Mouse (Mus musculus) heart, embryonic 14.5 days (tissue): ENCODE data around the gene Tbata. TPM values are rescaled to one million over a fixed set of nuclear protein-coding genes. Genes with fewer than 3 reads are reported as not detected.

Source experiments
- ATAC-seq: fragments of 200-750 bp; cut with Nextera tagmentation; 2 replicates; pipeline ENCODE4 v1.8.0; 2017; ENCODE audit warnings: low read depth, moderate TSS enrichment; ENCODE audit not compliant: insufficient number of reproducible peaks, insufficient read depth, low FRiP score
- H3K27ac ChIP-seq, 2 experiments: fragments of 200-500 bp in 1 of 2; fragments of 300-500 bp in 1 of 2; sonication (generic) in 1 of 2; replicated peaks in 1 of 2; 2 replicates each; pipeline ENCODE4 v1.5.1; 2012 to 2014; ENCODE audit warnings: low read depth in 2 of 2, low read length in 2 of 2, control low read depth in 1 of 2, mild to moderate bottlenecking in 1 of 2, mixed read lengths in 1 of 2; ENCODE audit not compliant: control insufficient read depth in 1 of 2, insufficient read depth in 1 of 2
- H3K27me3 ChIP-seq: fragments of 300-500 bp; sonication (generic); 2 replicates; pipeline ENCODE4 v1.6.1; 2014; ENCODE audit warnings: mild to moderate bottlenecking, low read length, control low read depth; ENCODE audit not compliant: control insufficient read depth, insufficient read depth
- H3K36me3 ChIP-seq: fragments of 300-500 bp; sonication (generic); 2 replicates; pipeline ENCODE4 v1.6.1; 2014; ENCODE audit warnings: mild to moderate bottlenecking, control low read depth, low read length, mixed read lengths; ENCODE audit not compliant: control insufficient read depth, insufficient read depth
- H3K4me1 ChIP-seq, 2 experiments: fragments of 200-500 bp in 1 of 2; fragments of 300-500 bp in 1 of 2; sonication (generic) in 1 of 2; 2 replicates each; pipeline ENCODE4 v1.6.1; 2012 to 2014; ENCODE audit warnings: low read length in 2 of 2, control low read depth in 1 of 2, mixed read lengths in 1 of 2; ENCODE audit not compliant: control insufficient read depth in 2 of 2, insufficient read depth in 2 of 2
- H3K4me2 ChIP-seq: fragments of 300-500 bp; sonication (generic); 2 replicates; pipeline ENCODE4 v1.6.1; 2014; ENCODE audit warnings: mild to moderate bottlenecking, low read length
- H3K4me3 ChIP-seq, 2 experiments: fragments of 200-500 bp in 1 of 2; fragments of 300-500 bp in 1 of 2; sonication (generic) in 1 of 2; 2 replicates each; pipeline ENCODE4 v1.5.1; 2012 to 2014; ENCODE audit warnings: low read length in 2 of 2, mild to moderate bottlenecking in 2 of 2, control low read depth in 1 of 2, low read depth in 1 of 2, moderate library complexity in 1 of 2; ENCODE audit not compliant: control insufficient read depth in 1 of 2, insufficient read depth in 1 of 2
- H3K9ac ChIP-seq: fragments of 300-500 bp; sonication (generic); 2 replicates; pipeline ENCODE4 v1.6.1; 2014; ENCODE audit warnings: mild to moderate bottlenecking, low read length
- H3K9me3 ChIP-seq: fragments of 300-500 bp; sonication (generic); 2 replicates; pipeline ENCODE4 v1.6.1; 2016; ENCODE audit warnings: low read length, control low read depth; ENCODE audit not compliant: control insufficient read depth
- WGBS: fragments of 180-500 bp; shearing (Covaris S2); extraction: QIAGEN DNeasy Blood & Tissue Kit; methylation state at CpG from one replicate; pipeline ENCODE4 v1.1.7; 2014; 5-methylcytosine and 5-hydroxymethylcytosine counted together
- polyA plus RNA-seq: library from polyadenylated mRNA; unstranded; fragments of >200 nt; fragmentation: Nextera tagmentation; extraction: Ambion mirVana; gene quantifications from 2 replicates; pipeline ENCODE4 v1.2.1, GENCODE M21; 2014

Tbata gene
- polyA plus RNA-seq, 1 experiment from 2014 or later: not detected

- WGBS: 89% methylated on average over 3 of the region's 3 CpGs
- Histone ChIP-seq H3K4me3 (no peak overlapping the region), H3K9me3 (no peaks in the 10 kb centered on the region), H3K36me3 (no peaks in the 10 kb centered on the region), H3K27ac (no peak overlapping the region), H3K27me3 (no peaks in the 10 kb centered on the region; the same call in 1 of the 2 replicates), H3K4me2 (no peak overlapping the region), H3K9ac (no peak overlapping the region), H3K4me1 (peaks cover 5 to 7% of the 10 kb centered on the region in 2 experiments)
- no peak for ATAC-seq
Observed at GRCm38 (mm10) chr10:61231756-61232155, 60.0 kb downstream of the Tbata start.

- Histone ChIP-seq H3K9ac (no peak overlapping the region), H3K4me1 (no peaks in the 10 kb centered on the region), H3K9me3 (no peaks in the 10 kb centered on the region), H3K36me3 (no peaks in the 10 kb centered on the region), H3K4me3 (no peak overlapping the region), H3K4me2 (no peak overlapping the region), H3K27ac (no peak overlapping the region), H3K27me3 (no peaks in the 10 kb centered on the region; the same call in 1 of the 2 replicates)
- ATAC-seq: no peak
- WGBS: 42% methylated on average over 7 of the region's 7 CpGs
Observed at GRCm38 (mm10) chr10:61232858-61233567, 61.3 kb downstream of the Tbata start.

- Histone ChIP-seq H3K4me3 (no peak overlapping the region), H3K27me3 (no peaks in the 10 kb centered on the region; the same call in 1 of the 2 replicates), H3K4me2 (no peak overlapping the region), H3K36me3 (no peaks in the 10 kb centered on the region), H3K9me3 (no peaks in the 10 kb centered on the region), H3K4me1 (no peaks in the 10 kb centered on the region), H3K27ac (no peak overlapping the region), H3K9ac (no peak overlapping the region)
- no peak for ATAC-seq
- 76% methylated on average over 4 of the region's 4 CpGs for WGBS
Observed at GRCm38 (mm10) chr10:61234319-61234718, 62.6 kb downstream of the Tbata start.

- 92% methylated on average over 6 of the region's 6 CpGs for WGBS
- no peak for ATAC-seq
- Histone ChIP-seq H3K27me3 (no peaks in the 10 kb centered on the region), H3K36me3 (no peaks in the 10 kb centered on the region), H3K9ac (no peak overlapping the region), H3K4me1 (peaks cover 7 to 9% of the 10 kb centered on the region in 2 experiments), H3K4me2 (no peak overlapping the region), H3K27ac (no peak overlapping the region), H3K4me3 (no peak overlapping the region), H3K9me3 (no peaks in the 10 kb centered on the region)
Observed at GRCm38 (mm10) chr10:61235677-61236267, 64.0 kb downstream of the Tbata start.

- no peak overlapping the region for H3K27ac ChIP-seq
- H3K4me2 ChIP-seq: no peak overlapping the region
- peaks cover 9 to 14% of the 10 kb centered on the region in 2 experiments for H3K4me1 ChIP-seq
- no peaks in the 10 kb centered on the region for H3K9me3 ChIP-seq
- WGBS: 60% methylated on average over 4 of the region's 4 CpGs
- H3K36me3 ChIP-seq: no peaks in the 10 kb centered on the region
- H3K9ac ChIP-seq: no peak overlapping the region
- ATAC-seq: no peak
- no peak overlapping the region for H3K4me3 ChIP-seq
- H3K27me3 ChIP-seq: no peaks in the 10 kb centered on the region
Observed at GRCm38 (mm10) chr10:61236683-61237390, 65.1 kb downstream of the Tbata start.

- Histone ChIP-seq H3K36me3 (no peaks in the 10 kb centered on the region), H3K4me1 (peaks cover 9 to 16% of the 10 kb centered on the region in 2 experiments), H3K9ac (no peak overlapping the region), H3K4me2 (no peak overlapping the region), H3K9me3 (no peaks in the 10 kb centered on the region), H3K4me3 (no peak overlapping the region), H3K27ac (no peak overlapping the region), H3K27me3 (no peaks in the 10 kb centered on the region)
- WGBS: 80% methylated on average over 6 of the region's 6 CpGs
- ATAC-seq: no peak
Observed at GRCm38 (mm10) chr10:61237391-61237785, 65.6 kb downstream of the Tbata start.
